Mouse (Mus musculus): Measurements from ENCODE around the gene Tomm20. TPM values are rescaled to one million over a fixed set of nuclear protein-coding genes. Genes with fewer than 3 reads are reported as not detected.

Gene Tomm20
- polyA plus RNA-seq, 1 experiment: 79.4 TPM

DNA sequence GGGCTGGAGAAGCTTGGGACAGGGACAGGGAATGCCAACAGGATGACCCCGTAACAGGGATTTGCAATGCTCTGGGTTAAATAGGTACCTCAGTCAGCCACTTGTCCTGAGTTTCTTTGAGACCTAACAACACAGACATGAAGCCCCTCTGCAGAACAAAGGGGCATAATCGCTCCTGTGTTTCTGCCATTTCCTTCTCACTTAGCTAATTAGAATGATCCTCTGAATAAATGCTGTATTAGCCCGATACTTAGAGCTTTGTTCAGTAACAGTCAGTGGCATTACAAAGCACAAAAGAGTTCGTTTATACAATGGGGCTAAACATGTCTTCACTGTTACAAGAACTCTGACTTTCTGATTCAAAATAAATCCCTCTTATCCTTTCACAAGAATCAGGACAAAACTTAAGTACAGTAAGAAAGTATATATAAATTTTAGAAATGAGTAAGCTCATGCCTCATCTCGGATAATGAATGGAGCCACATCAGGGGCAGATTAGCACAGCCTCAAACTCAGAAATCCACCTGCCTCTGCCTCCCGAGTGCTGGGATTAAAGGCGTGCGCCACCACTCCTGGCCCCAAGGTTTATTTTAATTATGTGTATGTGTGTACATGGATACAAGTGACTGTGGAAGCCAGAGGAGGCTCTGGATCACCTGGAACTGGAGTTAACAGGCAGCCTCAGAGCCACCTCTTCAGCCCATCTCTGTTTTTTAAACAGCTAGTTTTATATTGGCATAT lies 31.1 kb upstream of the Tomm20 start:
- H3K4me1 ChIP-seq (ENCODE audit: control insufficient read depth, insufficient read depth, low read length): peaks cover 11% of the 10 kb centered on the region
- H3K27ac ChIP-seq (ENCODE audit: insufficient read depth, low read depth, low read length): no peak overlapping the region
- H3K4me3 ChIP-seq (ENCODE audit: insufficient read depth, low read length): no peak overlapping the region
- TF ChIP-seq CTCF (IDR thresholded peaks at IDR 0.05; ENCODE audit: low read depth, low read length) (no peak), POLR2A (IDR thresholded peaks at IDR 0.05; ENCODE audit: borderline replicate concordance, low read depth, low read length) (no peak)

DNA sequence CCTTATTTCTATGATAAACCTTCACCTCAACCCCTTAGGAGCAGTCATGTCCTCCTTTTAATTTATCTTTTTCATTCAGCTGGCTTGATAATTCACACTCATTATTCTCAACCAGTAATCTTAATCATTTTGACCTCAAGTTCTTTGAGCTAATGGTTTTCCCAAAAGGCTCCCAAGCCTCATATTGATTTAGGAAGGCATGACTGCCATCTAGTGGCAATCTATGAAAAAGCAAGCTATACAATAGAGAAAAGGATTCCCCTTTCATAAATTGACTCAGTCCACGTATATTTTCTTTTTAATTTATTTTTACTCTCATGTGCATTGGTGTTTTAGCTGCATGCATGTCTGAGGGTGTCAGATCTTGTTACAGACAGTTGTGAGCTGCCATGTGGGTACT lies 30.1 kb upstream of the Tomm20 start:
- peaks cover 11% of the 10 kb centered on the region for H3K4me1 ChIP-seq (ENCODE audit: control insufficient read depth, insufficient read depth, low read length)
- TF ChIP-seq CTCF (IDR thresholded peaks at IDR 0.05; ENCODE audit: low read depth, low read length): no peak
- no peak for TF ChIP-seq POLR2A (IDR thresholded peaks at IDR 0.05; ENCODE audit: borderline replicate concordance, low read depth, low read length)

DNA sequence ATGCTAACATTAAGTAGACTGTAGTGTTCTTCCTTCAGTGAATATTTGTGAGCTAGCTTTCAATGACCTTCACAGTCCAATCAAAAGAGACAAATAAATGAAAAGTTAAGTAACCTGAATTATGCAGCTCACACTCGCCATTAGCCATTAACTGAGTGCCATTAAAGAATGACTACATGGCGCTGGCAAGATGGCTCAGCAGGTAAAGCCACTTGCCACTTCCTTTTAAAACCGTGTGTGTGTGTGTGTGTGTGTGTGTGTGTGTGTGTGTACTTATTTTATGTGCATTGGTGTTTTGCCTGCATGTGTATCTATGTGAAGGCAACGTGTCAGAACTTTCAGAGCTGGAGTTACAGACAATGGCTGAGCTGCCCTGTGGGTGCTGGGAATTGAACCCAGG lies 28.9 kb upstream of the Tomm20 start:
- no peak overlapping the region for H3K4me3 ChIP-seq (ENCODE audit: insufficient read depth, low read length)
- no peak overlapping the region for H3K27ac ChIP-seq (ENCODE audit: insufficient read depth, low read depth, low read length)
- H3K4me1 ChIP-seq (ENCODE audit: control insufficient read depth, insufficient read depth, low read length): peaks cover 11% of the 10 kb centered on the region
- no peak for TF ChIP-seq CTCF (IDR thresholded peaks at IDR 0.05; ENCODE audit: low read depth, low read length)
- no peak for TF ChIP-seq POLR2A (IDR thresholded peaks at IDR 0.05; ENCODE audit: borderline replicate concordance, low read depth, low read length)

More for the DNA sequence above, 30.1 kb upstream of the Tomm20 start:
- H3K27ac ChIP-seq (ENCODE audit: insufficient read depth, low read depth, low read length): no peak overlapping the region
- no peak overlapping the region for H3K4me3 ChIP-seq (ENCODE audit: insufficient read depth, low read length)

DNA sequence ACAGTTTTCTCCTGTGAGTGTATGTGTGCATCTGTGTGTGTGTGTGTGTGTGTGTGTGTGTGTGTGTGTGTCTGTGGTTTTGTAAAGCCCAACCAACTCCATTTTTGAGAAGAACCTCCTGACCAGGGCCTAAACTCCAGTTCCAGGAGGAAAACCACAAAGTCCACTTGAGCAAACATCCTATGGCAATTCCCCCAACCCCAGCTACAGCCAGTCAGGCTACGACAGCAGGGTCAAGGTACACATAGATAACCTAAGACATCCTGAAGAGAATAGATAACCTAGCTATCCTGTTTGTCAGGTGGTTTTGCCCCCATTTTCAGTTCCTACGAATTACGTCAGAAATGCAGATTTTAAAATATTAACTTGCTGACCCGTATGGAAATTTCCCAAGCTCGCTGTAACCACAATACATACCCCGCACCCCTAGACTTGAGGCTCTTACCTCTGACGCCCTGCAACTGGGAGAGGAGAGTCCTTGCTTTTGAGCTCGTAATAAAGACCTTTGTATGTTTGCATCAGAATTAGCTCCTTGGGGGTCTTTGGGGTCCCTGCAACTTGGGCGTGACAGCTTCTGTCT lies 28.1 kb upstream of the Tomm20 start:
- peaks cover 13% of the 10 kb centered on the region for H3K4me1 ChIP-seq (ENCODE audit: control insufficient read depth, insufficient read depth, low read length)
- TF ChIP-seq CTCF (IDR thresholded peaks at IDR 0.05; ENCODE audit: low read depth, low read length) (no peak), POLR2A (IDR thresholded peaks at IDR 0.05; ENCODE audit: borderline replicate concordance, low read depth, low read length) (no peak)
- H3K27ac ChIP-seq (ENCODE audit: insufficient read depth, low read depth, low read length): 0 out of 2 replicates have a peak overlapping the region, but pooled peaks have one; percentile 4
- no peak overlapping the region for H3K4me3 ChIP-seq (ENCODE audit: insufficient read depth, low read length)

DNA sequence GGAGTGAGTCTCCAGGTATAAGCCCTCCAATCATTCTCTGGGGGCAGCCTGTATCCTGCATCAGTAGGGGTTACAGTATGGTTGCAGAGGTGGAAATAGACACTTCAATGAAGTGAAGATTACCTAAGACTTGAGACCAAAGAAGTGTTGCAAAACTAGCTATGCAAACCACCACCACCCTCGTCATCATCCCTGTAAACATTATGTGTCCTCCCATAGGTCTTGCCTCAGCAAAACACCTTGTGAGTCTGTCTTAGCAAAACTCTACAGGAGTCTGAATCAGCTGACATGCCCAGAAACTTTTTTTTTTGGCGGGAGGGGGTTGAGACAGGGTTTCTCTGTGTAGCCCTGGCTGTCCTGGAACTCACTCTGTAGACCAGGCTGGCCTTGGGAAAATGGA lies 27.0 kb upstream of the Tomm20 start:
- Histone ChIP-seq H3K4me3 (ENCODE audit: insufficient read depth, low read length) (no peak overlapping the region), H3K27ac (ENCODE audit: insufficient read depth, low read depth, low read length) (no peak overlapping the region), H3K4me1 (ENCODE audit: control insufficient read depth, insufficient read depth, low read length) (peaks cover 13% of the 10 kb centered on the region)
- no peak for TF ChIP-seq POLR2A (IDR thresholded peaks at IDR 0.05; ENCODE audit: borderline replicate concordance, low read depth, low read length)
- no peak for TF ChIP-seq CTCF (IDR thresholded peaks at IDR 0.05; ENCODE audit: low read depth, low read length)

DNA sequence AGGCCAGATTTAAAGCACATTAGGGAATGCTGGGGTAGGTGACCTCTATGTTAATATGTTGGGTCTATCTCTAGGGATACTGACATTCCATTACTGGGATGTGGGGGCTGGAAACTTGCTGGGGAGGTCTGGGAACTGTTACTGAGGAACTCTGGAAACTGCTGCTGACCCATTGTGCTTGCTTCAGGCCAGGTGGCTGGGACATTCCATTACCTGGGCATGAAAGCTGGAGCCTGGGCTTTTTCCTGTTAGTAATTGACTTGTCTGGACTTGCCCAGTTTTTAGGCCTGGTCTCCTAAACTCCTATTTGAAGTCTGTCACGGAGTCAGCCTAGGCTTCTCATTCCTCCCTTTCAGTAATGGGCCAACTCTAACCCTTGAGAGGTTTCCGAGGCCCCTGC lies 26.5 kb upstream of the Tomm20 start:
- TF ChIP-seq CTCF (IDR thresholded peaks at IDR 0.05; ENCODE audit: low read depth, low read length) (no peak), POLR2A (IDR thresholded peaks at IDR 0.05; ENCODE audit: borderline replicate concordance, low read depth, low read length) (no peak)
- Histone ChIP-seq H3K4me3 (ENCODE audit: insufficient read depth, low read length) (no peak overlapping the region), H3K4me1 (ENCODE audit: control insufficient read depth, insufficient read depth, low read length) (peaks cover 13% of the 10 kb centered on the region), H3K27ac (ENCODE audit: insufficient read depth, low read depth, low read length) (no peak overlapping the region)

DNA sequence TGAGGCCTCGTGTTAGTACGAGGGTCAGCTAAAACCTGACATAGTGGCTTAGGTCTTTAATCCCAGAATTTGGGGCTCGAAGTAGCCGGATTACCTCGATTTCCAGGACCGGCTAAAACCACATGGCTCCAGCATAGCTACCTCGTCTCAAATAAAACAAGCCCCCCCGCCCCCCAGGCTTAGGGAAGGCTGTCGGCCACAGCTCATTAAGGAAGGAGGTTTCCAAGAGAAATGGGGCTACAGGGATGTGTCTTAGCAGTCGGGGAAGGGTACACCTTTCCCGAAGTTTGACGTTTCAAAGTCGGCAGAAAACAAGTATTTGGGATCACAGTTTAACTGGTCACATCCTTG lies 25.6 kb upstream of the Tomm20 start:
- Histone ChIP-seq H3K27ac (ENCODE audit: insufficient read depth, low read depth, low read length) (peak overlapping the region; percentile 41), H3K4me1 (ENCODE audit: control insufficient read depth, insufficient read depth, low read length) (peaks cover 13% of the 10 kb centered on the region), H3K4me3 (ENCODE audit: insufficient read depth, low read length) (peak overlapping the region; percentile 71)
- TF ChIP-seq CTCF (IDR thresholded peaks at IDR 0.05; ENCODE audit: low read depth, low read length) (no peak), POLR2A (IDR thresholded peaks at IDR 0.05; ENCODE audit: borderline replicate concordance, low read depth, low read length) (no peak)

DNA sequence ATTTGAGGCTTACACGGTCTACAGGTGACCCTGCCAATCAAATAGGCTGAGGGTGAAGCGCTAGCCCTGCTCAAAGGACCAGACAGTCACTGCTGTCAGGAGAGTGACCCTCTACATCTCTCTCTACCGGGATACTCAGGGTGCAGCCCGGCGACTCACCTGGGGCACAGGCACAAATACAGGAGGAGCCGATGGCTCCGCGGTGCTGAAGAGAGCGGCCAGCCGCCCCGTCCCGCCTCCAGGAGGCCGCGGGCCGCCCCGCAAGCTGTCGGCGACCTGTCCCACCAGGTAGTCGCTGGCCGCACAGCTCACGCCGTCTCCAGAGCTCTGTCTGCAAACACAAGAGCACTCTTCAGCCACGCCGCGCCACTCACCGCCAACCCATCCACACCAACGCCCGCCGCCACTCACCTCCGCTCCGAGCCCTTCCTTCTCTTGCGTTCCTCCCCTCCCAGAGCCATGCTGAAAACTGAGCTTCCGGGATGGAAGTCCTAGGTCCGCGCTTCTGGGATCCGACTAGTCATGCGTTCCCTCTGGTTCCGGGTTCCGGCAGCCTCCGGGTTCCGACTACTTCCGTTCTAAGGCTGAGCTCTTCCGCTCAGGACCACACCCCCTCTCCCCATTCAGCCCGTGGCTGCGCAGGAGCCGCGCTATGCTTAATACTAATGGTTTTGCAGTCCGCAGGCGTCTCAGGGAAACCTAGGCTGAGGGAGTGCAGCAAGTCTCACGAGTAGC lies 25.1 kb upstream of the Tomm20 start, which contains the start of gene Rbm34:
Gene Rbm34 (minus strand): TSS at position 493 of the 735 bp plus-strand sequence.
- peak within 1 kb of the TSS; percentile 41 for H3K27ac ChIP-seq (ENCODE audit: insufficient read depth, low read depth, low read length)
- H3K4me3 ChIP-seq (ENCODE audit: insufficient read depth, low read length): peak within 1 kb of the TSS; percentile 95
- TF ChIP-seq CTCF (IDR thresholded peaks at IDR 0.05; ENCODE audit: low read depth, low read length): no peak
- TF ChIP-seq POLR2A (IDR thresholded peaks at IDR 0.05; ENCODE audit: borderline replicate concordance, low read depth, low read length): no peak; the same call in 1 of the 2 replicates
- peaks cover 13% of the 10 kb centered on the region for H3K4me1 ChIP-seq (ENCODE audit: control insufficient read depth, insufficient read depth, low read length)

DNA sequence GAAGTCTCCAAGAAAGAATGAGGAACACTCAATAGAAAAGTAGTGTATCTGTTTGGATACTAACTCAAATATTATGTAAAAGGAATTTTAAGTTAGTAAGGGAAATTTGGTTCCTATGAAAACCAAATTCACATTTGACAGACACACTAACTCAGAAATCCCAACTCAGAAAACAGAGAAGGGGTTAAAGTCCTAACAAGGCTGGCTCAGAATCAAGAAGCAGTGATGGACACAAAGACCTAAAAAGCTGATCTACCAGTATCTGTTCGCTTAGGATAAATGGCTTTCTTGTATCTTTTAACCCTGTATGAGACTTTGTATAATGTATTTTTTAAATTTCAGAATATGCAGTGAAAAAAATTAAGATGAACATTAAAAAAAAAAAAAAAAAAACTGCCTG lies 23.9 kb upstream of the Tomm20 start:
- Histone ChIP-seq H3K4me3 (ENCODE audit: insufficient read depth, low read length) (no peak overlapping the region), H3K27ac (ENCODE audit: insufficient read depth, low read depth, low read length) (no peak overlapping the region), H3K4me1 (ENCODE audit: control insufficient read depth, insufficient read depth, low read length) (peaks cover 13% of the 10 kb centered on the region)
- no peak for TF ChIP-seq CTCF (IDR thresholded peaks at IDR 0.05; ENCODE audit: low read depth, low read length)

DNA sequence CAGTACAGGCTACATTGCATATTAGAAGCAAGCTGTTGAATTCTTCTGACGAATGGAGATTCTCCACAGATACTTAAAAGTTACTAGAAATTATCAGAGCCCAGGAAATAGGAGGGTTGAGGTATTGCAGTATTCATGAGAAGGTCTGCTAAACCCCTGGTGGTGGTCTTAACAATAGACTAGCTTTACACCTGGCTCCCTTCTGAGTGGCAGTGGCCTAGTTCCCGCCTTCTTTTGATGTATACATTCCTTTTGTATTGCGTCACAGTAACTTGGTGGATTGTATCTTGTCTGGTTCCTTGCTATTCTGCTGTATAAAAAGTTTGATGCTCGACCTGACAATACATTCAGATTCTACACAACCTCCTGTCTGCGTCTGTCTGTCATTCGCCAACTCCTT lies 22.5 kb upstream of the Tomm20 start:
- TF ChIP-seq CTCF (IDR thresholded peaks at IDR 0.05; ENCODE audit: low read depth, low read length) (no peak), POLR2A (IDR thresholded peaks at IDR 0.05; ENCODE audit: borderline replicate concordance, low read depth, low read length) (no peak)
- Histone ChIP-seq H3K27ac (ENCODE audit: insufficient read depth, low read depth, low read length) (no peak overlapping the region), H3K4me1 (ENCODE audit: control insufficient read depth, insufficient read depth, low read length) (peaks cover 2% of the 10 kb centered on the region; the same call in 1 of the 2 replicates), H3K4me3 (ENCODE audit: insufficient read depth, low read length) (no peak overlapping the region)
